Mouse (Mus musculus): ENCODE measurements around the gene Sltm.

DNA sequence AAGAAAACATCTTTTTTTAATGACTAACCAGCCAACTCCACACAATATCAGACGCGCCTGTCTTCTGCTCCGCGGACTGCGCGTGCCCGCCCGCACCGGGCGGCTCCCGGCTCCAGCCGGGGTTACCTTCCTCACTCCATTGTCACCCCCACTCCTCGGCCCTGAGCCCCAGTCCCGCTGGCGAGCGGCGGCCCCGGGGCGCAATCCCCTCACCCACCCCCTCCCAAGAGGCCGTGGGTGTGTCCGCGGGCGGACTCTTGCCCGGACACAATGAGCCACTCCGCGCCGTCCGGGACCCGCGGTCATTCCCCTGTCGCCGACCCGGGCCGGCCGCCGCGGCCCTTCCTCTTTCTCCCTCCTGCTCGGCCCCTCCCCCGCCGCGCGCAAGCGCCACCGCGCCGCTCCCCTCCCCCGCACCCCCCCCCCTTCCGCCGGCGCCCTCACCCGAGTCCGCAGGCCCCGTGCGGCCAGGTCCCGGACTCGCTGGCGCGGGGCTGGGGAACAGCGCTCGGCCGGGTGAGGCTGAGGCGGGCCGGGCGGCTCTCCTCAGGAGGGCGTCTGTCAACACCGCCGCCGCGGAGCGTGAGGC lies 39.4 kb upstream of the Sltm start:
- TF ChIP-seq CTCF (IDR thresholded peaks at IDR 0.05; ENCODE audit: low read depth, low read length) (no peak), POLR2A (IDR thresholded peaks at IDR 0.05; ENCODE audit: insufficient read depth, low read length) (no peak), EP300 (IDR thresholded peaks at IDR 0.05; ENCODE audit: insufficient read depth, low read depth, low read length) (no peak)

Data from ES-Bruce4 (cell line).